Mouse (Mus musculus): ENCODE data around the gene Adssl1.

- TF ChIP-seq CTCF (IDR thresholded peaks at IDR 0.05; ENCODE audit: low read depth), result no peak
- TF ChIP-seq EP300 (optimal IDR thresholded peaks at IDR 0.05), result no peak
These were observed 43.5 kb downstream of the Adssl1 start for GRCm38 (mm10) chr12:112663303-112663702.
